Mouse (Mus musculus) thymus, postnatal 10 days (tissue): ENCODE results near the gene Gpr160.

ENCODE experiments used
- DNase-seq, 2 experiments: peaks; one replicate each; pipeline ENCODE4 v3.0.0; 2021; ENCODE audit warnings: low spot score in 2 of 2

Gene Gpr160

DNA sequence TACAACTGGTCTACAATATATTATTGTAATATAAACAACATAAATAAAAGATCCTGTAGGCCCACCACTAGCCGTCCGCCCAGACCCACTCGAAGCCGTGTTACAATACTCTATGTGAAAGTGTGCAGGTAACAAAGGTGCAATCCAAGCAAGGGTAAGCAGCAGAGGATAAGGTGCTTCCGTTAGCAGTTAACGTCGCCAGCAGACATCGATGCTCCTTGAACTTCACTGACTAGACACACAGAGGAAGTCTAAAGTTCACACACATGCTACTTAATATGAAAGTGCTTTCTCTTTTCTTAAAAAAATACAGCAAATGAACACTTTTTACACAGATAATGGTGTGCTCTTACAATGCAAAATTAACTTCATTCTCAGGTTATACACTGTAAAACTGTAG, 43.7 kb downstream of the Gpr160 start:
- no peak for DNase-seq

DNA sequence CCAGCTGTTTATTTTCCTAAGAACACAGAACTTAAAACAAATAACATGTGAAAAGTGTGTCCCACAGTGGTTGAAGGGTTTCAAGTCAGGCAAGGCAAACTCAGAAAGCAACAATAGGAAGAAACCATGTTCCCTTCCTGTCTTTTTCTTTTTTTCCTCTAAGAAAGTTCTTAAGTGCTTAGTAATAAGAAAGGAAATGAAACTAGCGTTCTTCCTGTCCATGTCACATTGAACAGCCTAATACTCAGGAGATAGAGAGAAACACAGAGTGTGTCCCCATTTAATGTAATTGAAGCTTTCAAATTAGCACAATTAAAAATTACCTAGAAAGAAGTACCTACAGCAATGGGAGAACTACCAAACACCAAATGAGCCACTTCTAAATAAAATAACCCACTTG, 48.9 kb downstream of the Gpr160 start:
- DNase-seq, result no peak

DNA sequence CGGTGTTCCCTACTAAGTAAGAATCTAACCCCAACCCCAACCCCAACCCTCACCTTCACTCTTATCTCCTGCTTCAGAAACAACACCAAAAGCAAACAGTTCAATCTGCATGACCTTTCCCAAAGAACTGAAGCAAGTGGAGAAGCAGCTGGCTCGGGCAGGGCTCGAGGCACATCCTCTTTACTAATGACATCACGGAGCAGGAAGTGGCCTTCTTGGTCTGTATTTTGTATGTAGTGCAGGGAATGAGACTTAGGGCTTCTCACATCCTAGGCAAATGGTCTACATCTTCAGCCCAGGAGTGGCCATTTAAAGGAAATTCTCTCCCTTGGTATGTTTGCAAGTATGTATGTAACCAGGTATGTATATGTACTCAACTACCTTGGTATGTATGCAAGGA, 61.4 kb downstream of the Gpr160 start:
- DNase-seq, result no peak

DNA sequence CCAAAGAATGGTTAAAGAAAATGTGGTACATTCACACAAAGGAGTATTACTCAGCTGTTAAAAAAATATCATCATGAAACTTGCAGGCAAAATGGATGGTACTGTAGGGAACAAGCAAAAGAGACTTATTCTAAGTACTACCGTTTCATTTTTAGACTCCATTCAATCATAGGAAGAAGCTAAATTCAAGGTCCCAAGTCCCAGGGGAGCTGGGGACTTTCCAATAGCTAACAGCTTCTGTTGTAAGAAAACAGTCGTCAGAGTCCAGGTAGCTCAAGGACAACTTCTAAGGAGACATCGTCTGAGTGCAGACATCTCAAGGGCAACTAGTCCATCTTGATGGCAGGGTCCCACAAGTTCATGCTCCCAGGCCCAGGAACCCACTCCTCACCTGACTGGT, 71.9 kb downstream of the Gpr160 start:
- no peak for DNase-seq

DNA sequence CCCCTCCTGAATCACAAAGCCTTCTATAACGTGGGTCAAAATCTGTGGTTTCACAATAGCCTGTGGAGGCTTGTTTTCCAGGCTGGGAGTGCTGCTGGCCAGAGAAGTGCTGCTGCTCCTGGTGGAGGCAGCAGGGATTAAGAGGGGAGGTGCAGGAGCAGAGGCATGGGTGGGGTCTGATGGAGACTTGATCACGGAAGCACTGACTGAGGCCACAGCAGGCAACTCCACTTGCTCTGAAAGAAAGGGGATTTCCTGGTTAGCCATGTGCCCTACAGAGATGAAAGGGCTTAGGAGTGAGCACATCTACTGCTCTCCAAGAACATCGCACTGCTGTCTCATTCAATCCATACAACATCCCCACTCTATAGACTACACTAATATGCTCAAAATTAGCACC, 74.1 kb downstream of the Gpr160 start:
- no peak for DNase-seq

DNA sequence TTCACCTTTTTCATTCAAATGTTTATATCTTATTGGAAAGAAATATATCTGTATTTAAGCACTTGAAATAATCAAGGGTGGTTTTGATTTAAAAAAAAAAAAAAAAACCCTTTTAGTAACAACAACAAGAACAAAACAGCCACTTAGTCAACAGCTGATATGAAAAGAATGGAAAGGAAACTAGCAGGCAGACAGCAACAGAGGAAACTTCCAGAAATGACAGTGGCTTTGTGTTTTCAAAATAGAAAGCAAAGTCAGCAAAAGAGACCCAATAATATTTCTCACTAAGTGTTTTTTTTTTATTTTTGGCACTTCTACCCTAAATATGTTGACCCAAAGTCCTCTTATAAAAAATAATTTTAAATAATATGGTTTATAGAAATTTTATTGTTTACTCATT, 78.6 kb downstream of the Gpr160 start:
- DNase-seq, result no peak
